Mouse (Mus musculus) forebrain, embryonic 16.5 days (tissue): Measurements from ENCODE around the gene Rps6ka4. TPM values are rescaled to one million over a fixed set of nuclear protein-coding genes. Genes with fewer than 3 reads are reported as not detected.
A peak's percentile ranks its signal among the peaks of the same experiment; 100 is the strongest.

Source experiments
- ATAC-seq: fragments of 200-750 bp; cut with Nextera tagmentation; 2 replicates; pipeline ENCODE4 v1.8.0; 2017; ENCODE audit warnings: mild to moderate bottlenecking, moderate library complexity
- H3K27ac ChIP-seq: fragments of 300-500 bp; sonication (generic); 2 replicates; pipeline ENCODE4 v1.5.1; 2014; ENCODE audit warnings: low read length, control low read depth
- H3K27me3 ChIP-seq: fragments of 300-500 bp; sonication (generic); replicated peaks from 2 replicates; pipeline ENCODE4 v1.6.1; 2014; ENCODE audit warnings: low read length; ENCODE audit not compliant: control insufficient read depth, insufficient read depth
- H3K36me3 ChIP-seq: fragments of 300-500 bp; sonication (generic); 2 replicates; pipeline ENCODE4 v1.6.1; 2014; ENCODE audit not compliant: control insufficient read depth, insufficient read depth
- H3K4me1 ChIP-seq: fragments of 300-500 bp; sonication (generic); replicated peaks from 2 replicates; pipeline ENCODE4 v1.6.1; 2014; ENCODE audit warnings: low read length; ENCODE audit not compliant: control insufficient read depth, insufficient read depth
- H3K4me2 ChIP-seq: fragments of 300-500 bp; sonication (generic); 2 replicates; pipeline ENCODE4 v1.6.1; 2014; ENCODE audit warnings: mild to moderate bottlenecking, low read length, control low read depth
- H3K4me3 ChIP-seq: fragments of 300-500 bp; sonication (generic); replicated peaks from 2 replicates; pipeline ENCODE4 v1.5.1; 2014; ENCODE audit warnings: mild to moderate bottlenecking, low read length, control low read depth
- H3K9ac ChIP-seq: fragments of 300-500 bp; sonication (generic); replicated peaks from 2 replicates; pipeline ENCODE4 v1.6.1; 2014; ENCODE audit warnings: low read depth, low read length, control low read depth
- H3K9me3 ChIP-seq: fragments of 300-500 bp; sonication (generic); 2 replicates; pipeline ENCODE4 v1.6.1; 2016; ENCODE audit warnings: low read length; ENCODE audit not compliant: control insufficient read depth
- WGBS: fragments of 180-500 bp; shearing (Covaris S2); extraction: QIAGEN DNeasy Blood & Tissue Kit; methylation state at CpG from one replicate; pipeline ENCODE4 v1.1.7; 2014; 5-methylcytosine and 5-hydroxymethylcytosine counted together
- polyA plus RNA-seq: library from polyadenylated mRNA; unstranded; fragments of >200 nt; fragmentation: Nextera tagmentation; extraction: Ambion mirVana; gene quantifications from 2 replicates; pipeline ENCODE4 v1.2.1, GENCODE M21; 2015

The Rps6ka4 gene
- polyA plus RNA-seq, 1 experiment from 2014 or later = 9.7 TPM

GRCm38 (mm10) chr19:6839615-6840474 lies 591 bp downstream of the Rps6ka4 start:
- Histone ChIP-seq H3K9me3 (no peaks in the 10 kb centered on the region), H3K27ac (no peak overlapping the region), H3K4me3 (peak overlapping the region; percentile 71), H3K36me3 (no peaks in the 10 kb centered on the region), H3K9ac (peak overlapping the region; percentile 74), H3K27me3 (peaks cover 8% of the 10 kb centered on the region), H3K4me2 (peak overlapping the region; percentile 99), H3K4me1 (peaks cover 17% of the 10 kb centered on the region)
- under 1% methylated on average over 44 of the region's 46 CpGs for WGBS
- peak; percentile 77 for ATAC-seq

- Histone ChIP-seq H3K9ac (no peak overlapping the region), H3K4me3 (no peak overlapping the region), H3K36me3 (no peaks in the 10 kb centered on the region), H3K4me1 (peaks cover 21% of the 10 kb centered on the region), H3K9me3 (no peaks in the 10 kb centered on the region), H3K4me2 (no peak overlapping the region), H3K27me3 (peaks cover 39% of the 10 kb centered on the region), H3K27ac (no peak overlapping the region)
- WGBS = 91% methylated on average over 7 of the region's 8 CpGs
- ATAC-seq = no peak
Measured at GRCm38 (mm10) chr19:6832363-6832762, 8.1 kb downstream of the Rps6ka4 start.

GRCm38 (mm10) chr19:6831331-6831730 lies 9.1 kb downstream of the Rps6ka4 start:
- Histone ChIP-seq H3K4me1 (peaks cover 21% of the 10 kb centered on the region), H3K27me3 (peaks cover 39% of the 10 kb centered on the region), H3K27ac (no peak overlapping the region), H3K4me3 (peak overlapping the region; percentile 49), H3K9ac (peak overlapping the region; percentile 59), H3K36me3 (no peaks in the 10 kb centered on the region), H3K4me2 (peak overlapping the region; percentile 64), H3K9me3 (no peaks in the 10 kb centered on the region)
- peak; percentile 60 for ATAC-seq
- WGBS = 9% methylated on average over 17 of the region's 17 CpGs

GRCm38 (mm10) chr19:6830556-6831316 lies 9.7 kb downstream of the Rps6ka4 start:
- no peaks in the 10 kb centered on the region for H3K9me3 ChIP-seq
- peak overlapping the region; percentile 49 for H3K4me3 ChIP-seq
- peaks cover 39% of the 10 kb centered on the region for H3K27me3 ChIP-seq
- no peak overlapping the region for H3K27ac ChIP-seq
- H3K4me2 ChIP-seq = peak overlapping the region; percentile 64
- peaks cover 21% of the 10 kb centered on the region for H3K4me1 ChIP-seq
- H3K9ac ChIP-seq = peak overlapping the region; percentile 59
- peak; percentile 32; the same call in 1 of the 2 replicates for ATAC-seq
- WGBS = 5% methylated on average over 38 of the region's 38 CpGs
- H3K36me3 ChIP-seq = no peaks in the 10 kb centered on the region

- H3K9ac ChIP-seq = peak overlapping the region; percentile 59
- H3K27me3 ChIP-seq = peaks cover 39% of the 10 kb centered on the region
- 2% methylated on average over 46 of the region's 48 CpGs for WGBS
- H3K4me3 ChIP-seq = peak overlapping the region; percentile 49
- no peak for ATAC-seq
- no peak overlapping the region for H3K27ac ChIP-seq
- peak overlapping the region; percentile 64 for H3K4me2 ChIP-seq
- no peaks in the 10 kb centered on the region for H3K36me3 ChIP-seq
- H3K9me3 ChIP-seq = no peaks in the 10 kb centered on the region
- peaks cover 21% of the 10 kb centered on the region for H3K4me1 ChIP-seq
Measured at GRCm38 (mm10) chr19:6829870-6830555, 10.4 kb downstream of the Rps6ka4 start.

GRCm38 (mm10) chr19:6829069-6829468 lies 11.4 kb downstream of the Rps6ka4 start:
- H3K4me3 ChIP-seq = no peak overlapping the region
- H3K4me2 ChIP-seq = 0 out of 2 replicates have a peak overlapping the region, but pooled peaks have one; percentile 64
- peaks cover 21% of the 10 kb centered on the region for H3K4me1 ChIP-seq
- no peak overlapping the region for H3K27ac ChIP-seq
- ATAC-seq = no peak
- H3K36me3 ChIP-seq = no peaks in the 10 kb centered on the region
- no peak overlapping the region for H3K9ac ChIP-seq
- no peaks in the 10 kb centered on the region for H3K9me3 ChIP-seq
- H3K27me3 ChIP-seq = peaks cover 39% of the 10 kb centered on the region
- 22% methylated on average over 3 of the region's 3 CpGs for WGBS

GRCm38 (mm10) chr19:6826601-6827000 lies 13.8 kb downstream of the Rps6ka4 start:
- no peaks in the 10 kb centered on the region for H3K9me3 ChIP-seq
- 79% methylated on average over 3 of the region's 3 CpGs for WGBS
- no peak overlapping the region for H3K4me3 ChIP-seq
- H3K27me3 ChIP-seq = peaks cover 32% of the 10 kb centered on the region
- H3K27ac ChIP-seq = no peak overlapping the region
- peaks cover 21% of the 10 kb centered on the region for H3K4me1 ChIP-seq
- H3K36me3 ChIP-seq = no peaks in the 10 kb centered on the region
- no peak overlapping the region for H3K4me2 ChIP-seq
- H3K9ac ChIP-seq = no peak overlapping the region
- no peak for ATAC-seq

- Histone ChIP-seq H3K4me1 (peaks cover 11% of the 10 kb centered on the region), H3K4me2 (no peak overlapping the region), H3K9ac (no peak overlapping the region), H3K36me3 (no peaks in the 10 kb centered on the region), H3K27me3 (peaks cover 21% of the 10 kb centered on the region), H3K4me3 (no peak overlapping the region), H3K9me3 (no peaks in the 10 kb centered on the region; the same call in 1 of the 2 replicates), H3K27ac (no peak overlapping the region)
- no peak for ATAC-seq
- whole genome bisulfite sequencing = 89% methylated on average over 6 of the region's 6 CpGs
Measured at GRCm38 (mm10) chr19:6825384-6825783, 15.1 kb downstream of the Rps6ka4 start.
